Mouse (Mus musculus) liver, adult 2 months (tissue): ENCODE data around the gene 4932414N04Rik. TPM values are rescaled to one million over a fixed set of nuclear protein-coding genes. Genes with fewer than 3 reads are reported as not detected.

Experiments
- DNase-seq: peaks from one replicate; pipeline ENCODE4 v3.0.0-alpha.2; 2011; ENCODE audit warnings: low read depth, low spot score; ENCODE audit errors: extremely low read depth
- H3K27ac ChIP-seq: fragments of 200-500 bp; replicated peaks from 2 replicates; pipeline ENCODE4 v1.5.1; 2012; ENCODE audit warnings: low read depth, mild to moderate bottlenecking, control low read depth, inconsistent platforms, low read length; ENCODE audit not compliant: insufficient read depth
- H3K27me3 ChIP-seq: fragments of 200-500 bp; 2 replicates; pipeline ENCODE4 v1.6.1; 2012; ENCODE audit warnings: mild to moderate bottlenecking, moderate library complexity, low read length, inconsistent platforms; ENCODE audit not compliant: control insufficient read depth, insufficient read depth
- H3K36me3 ChIP-seq: fragments of 200-500 bp; 2 replicates; pipeline ENCODE4 v1.6.1; 2012; ENCODE audit warnings: low read length, inconsistent platforms; ENCODE audit not compliant: control insufficient read depth, insufficient read depth
- H3K4me1 ChIP-seq: fragments of 200-500 bp; 2 replicates; pipeline ENCODE4 v1.6.1; 2011; ENCODE audit warnings: low read length; ENCODE audit not compliant: control insufficient read depth, insufficient read depth
- H3K4me3 ChIP-seq: fragments of 200-500 bp; 2 replicates; pipeline ENCODE4 v1.5.1; 2011; ENCODE audit warnings: low read depth, mild to moderate bottlenecking, control low read depth, low read length, moderate library complexity; ENCODE audit not compliant: insufficient read depth
- H3K79me2 ChIP-seq: fragments of 200-500 bp; 2 replicates; pipeline ENCODE4 v1.6.1; 2012; ENCODE audit warnings: inconsistent platforms, mild to moderate bottlenecking, low read length, moderate library complexity; ENCODE audit not compliant: control insufficient read depth, insufficient read depth
- H3K9ac ChIP-seq: fragments of 200-500 bp; 2 replicates; pipeline ENCODE4 v1.6.1; 2012; ENCODE audit warnings: low read depth, mild to moderate bottlenecking, control low read depth, inconsistent platforms, low read length
- CTCF ChIP-seq: fragments of 200-500 bp; IDR thresholded peaks from 2 replicates; pipeline ENCODE4 v1.5.1; 2011; ENCODE audit warnings: low read depth, low read length, control low read depth
- POLR2A ChIP-seq: fragments of 200-500 bp; IDR thresholded peaks from 2 replicates; pipeline ENCODE4 v1.6.1; 2011; ENCODE audit warnings: low read length, control low read depth; ENCODE audit not compliant: insufficient read depth; ENCODE audit errors: extremely low read depth
- WGBS: fragments of 180-500 bp; shearing (Covaris S2); methylation state at CpG from one replicate; pipeline ENCODE4 v1.1.7; 2018; 5-methylcytosine and 5-hydroxymethylcytosine counted together
- polyA plus RNA-seq: library from polyadenylated mRNA; depleted of rRNA; stranded (reverse); fragments of >200 nt; gene quantifications from 2 replicates; pipeline ENCODE4 v1.2.3, GENCODE M21; 2012; rRNA removed
- total RNA-seq: library from RNA; depleted of rRNA; stranded (reverse); fragments of >200 nt; gene quantifications from 2 replicates; pipeline ENCODE4 v1.2.3, GENCODE M21; 2014; rRNA removed

Gene 4932414N04Rik
- total and polyA plus RNA-seq, 2 experiments: not detected

- WGBS: 75% methylated on average over 4 of the region's 4 CpGs
- Histone ChIP-seq H3K4me1 (peaks cover 7% of the 10 kb centered on the region), H3K79me2 (no peaks in the 10 kb centered on the region), H3K4me3 (no peak overlapping the region), H3K9ac (no peak overlapping the region), H3K27me3 (no peaks in the 10 kb centered on the region), H3K27ac (no peak overlapping the region), H3K36me3 (no peaks in the 10 kb centered on the region)
- peak; percentile 9 for DNase-seq
- no peak for TF ChIP-seq CTCF
- no peak for TF ChIP-seq POLR2A
Observed at GRCm38 (mm10) chr2:68797106-68797505, 140.8 kb downstream of the 4932414N04Rik start.

Other genes with a start within 250 kb of the 4932414N04Rik start
- 1.7 and 1.9 TPM in 2 replicates for gene Stk39, start 184.2 kb upstream of the 4932414N04Rik start, total RNA-seq
- gene Stk39, start 184.2 kb upstream of the 4932414N04Rik start, polyA plus RNA-seq: 0.54 and 0.66 TPM in 2 replicates
- gene 4933409G03Rik, start 74.1 kb upstream of the 4932414N04Rik start, total RNA-seq: not detected in 2 replicates
- not detected in 2 replicates for gene 4933409G03Rik, start 74.1 kb upstream of the 4932414N04Rik start, polyA plus RNA-seq
- gene Cers6, start 205.0 kb downstream of the 4932414N04Rik start, total RNA-seq: 16.0 and 19.9 TPM in 2 replicates
- 3.9 and 4.6 TPM in 2 replicates for gene Cers6, start 205.0 kb downstream of the 4932414N04Rik start, polyA plus RNA-seq